Mouse (Mus musculus): ENCODE measurements around the gene Cfap126. TPM values are rescaled to one million over a fixed set of nuclear protein-coding genes. Genes with fewer than 3 reads are reported as not detected.

Gene Cfap126
- polyA plus RNA-seq, 1 experiment from 2014 or later = 2.5 TPM

GRCm38 (mm10) chr1:171162526-171162925 is 48.8 kb downstream of the Cfap126 start:
- Histone ChIP-seq H3K9me3 (replicated peaks) (no peaks in the 10 kb centered on the region), H3K27ac (no peak overlapping the region), H3K27me3 (peaks cover 41% of the 10 kb centered on the region), H3K36me3 (no peaks in the 10 kb centered on the region), H3K9ac (no peak overlapping the region), H3K4me2 (no peak overlapping the region), H3K4me3 (replicated peaks) (no peak overlapping the region), H3K4me1 (replicated peaks) (peaks cover 17% of the 10 kb centered on the region)
- ATAC-seq (ENCODE audit: low read depth) (no peak), DNase-seq (no peak)
- 89% methylated on average over 3 of the region's 3 CpGs for WGBS (ENCODE audit: insufficient replicate concordance)

DNA sequence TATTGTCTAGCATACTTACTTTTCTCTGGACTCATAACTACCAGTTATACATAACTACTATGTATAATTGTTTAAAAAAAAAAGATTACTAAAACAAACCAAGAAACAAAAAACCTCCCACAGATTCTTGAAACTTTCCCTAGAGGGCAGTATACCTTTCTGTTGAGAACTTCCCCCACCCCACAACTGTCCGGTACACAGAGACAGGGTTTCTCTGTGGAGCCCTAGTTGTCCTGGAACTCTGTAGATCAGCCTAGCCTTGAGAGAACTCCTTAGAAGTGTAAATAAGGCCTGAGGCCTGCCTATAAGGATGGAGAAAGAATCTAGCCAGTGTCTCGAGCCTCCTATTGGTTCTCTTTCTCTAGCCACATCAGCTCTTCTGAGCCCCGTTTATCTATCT is 50.5 kb downstream of the Cfap126 start:
- Histone ChIP-seq H3K4me3 (replicated peaks) (no peak overlapping the region), H3K4me1 (replicated peaks) (peaks cover 17% of the 10 kb centered on the region), H3K27me3 (peaks cover 28% of the 10 kb centered on the region), H3K4me2 (no peak overlapping the region), H3K9ac (no peak overlapping the region), H3K36me3 (no peaks in the 10 kb centered on the region), H3K9me3 (replicated peaks) (no peaks in the 10 kb centered on the region), H3K27ac (no peak overlapping the region)
- WGBS (ENCODE audit: insufficient replicate concordance) = 30% methylated on average over 3 of the region's 3 CpGs
- DNase-seq = no peak
- no peak for ATAC-seq (ENCODE audit: low read depth)

GRCm38 (mm10) chr1:171165629-171166345 is 52.1 kb downstream of the Cfap126 start:
- Histone ChIP-seq H3K9me3 (replicated peaks) (no peaks in the 10 kb centered on the region), H3K9ac (no peak overlapping the region), H3K27ac (no peak overlapping the region), H3K4me1 (replicated peaks) (0 out of 2 replicates have a peak, but pooled peaks cover 4% of the 10 kb centered on the region), H3K36me3 (no peaks in the 10 kb centered on the region), H3K4me2 (no peak overlapping the region), H3K27me3 (peaks cover 14% of the 10 kb centered on the region), H3K4me3 (replicated peaks) (no peak overlapping the region)
- 27% methylated on average over 5 of the region's 5 CpGs for WGBS (ENCODE audit: insufficient replicate concordance)
- no peak for ATAC-seq (ENCODE audit: low read depth)
- no peak for DNase-seq

GRCm38 (mm10) chr1:171168906-171169305 is 55.2 kb downstream of the Cfap126 start:
- Histone ChIP-seq H3K4me1 (replicated peaks) (no peaks in the 10 kb centered on the region), H3K27me3 (peaks cover 4% of the 10 kb centered on the region; the same call in 1 of the 2 replicates), H3K9ac (no peak overlapping the region), H3K4me3 (replicated peaks) (no peak overlapping the region), H3K9me3 (replicated peaks) (no peaks in the 10 kb centered on the region), H3K36me3 (no peaks in the 10 kb centered on the region), H3K4me2 (no peak overlapping the region), H3K27ac (no peak overlapping the region)
- DNase-seq (no peak), ATAC-seq (ENCODE audit: low read depth) (no peak)
- WGBS (ENCODE audit: insufficient replicate concordance) = 69% methylated on average over 12 of the region's 12 CpGs

DNA sequence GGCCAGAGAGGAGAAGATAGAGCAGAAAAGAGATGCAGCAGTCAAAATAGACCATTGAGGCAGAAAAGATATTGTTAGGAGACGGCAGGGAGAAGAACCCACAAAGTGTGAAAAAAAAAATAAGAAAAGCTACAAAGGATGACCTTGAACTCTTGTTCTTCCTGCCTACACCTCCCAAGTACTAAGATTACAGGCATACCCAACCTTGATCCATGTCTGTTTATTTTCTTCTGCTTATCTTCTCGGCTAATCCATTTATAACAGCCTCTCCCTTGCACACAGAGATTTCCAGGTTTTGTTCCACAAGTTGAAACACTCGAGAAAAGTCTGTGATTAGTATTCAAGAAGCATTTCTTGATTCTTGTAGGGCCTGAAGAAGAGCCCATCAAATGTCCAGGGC is 56.2 kb downstream of the Cfap126 start:
- H3K27ac ChIP-seq = no peak overlapping the region
- ATAC-seq (ENCODE audit: low read depth) (no peak), DNase-seq (no peak)
- H3K4me3 ChIP-seq (replicated peaks) = no peak overlapping the region
- H3K4me2 ChIP-seq = no peak overlapping the region
- H3K27me3 ChIP-seq = peaks cover 4% of the 10 kb centered on the region; the same call in 1 of the 2 replicates
- H3K9me3 ChIP-seq (replicated peaks) = no peaks in the 10 kb centered on the region
- no peaks in the 10 kb centered on the region for H3K36me3 ChIP-seq
- no peaks in the 10 kb centered on the region for H3K4me1 ChIP-seq (replicated peaks)
- 43% methylated on average over 3 of the region's 3 CpGs for WGBS (ENCODE audit: insufficient replicate concordance)
- H3K9ac ChIP-seq = no peak overlapping the region

- no peak overlapping the region for H3K9ac ChIP-seq
- DNase-seq (no peak), ATAC-seq (ENCODE audit: low read depth) (no peak)
- H3K4me2 ChIP-seq = no peak overlapping the region
- WGBS (ENCODE audit: insufficient replicate concordance) = 20% methylated on average over 3 of the region's 3 CpGs
- H3K36me3 ChIP-seq = no peaks in the 10 kb centered on the region
- no peaks in the 10 kb centered on the region for H3K4me1 ChIP-seq (replicated peaks)
- H3K4me3 ChIP-seq (replicated peaks) = no peak overlapping the region
- H3K27ac ChIP-seq = no peak overlapping the region
- H3K9me3 ChIP-seq (replicated peaks) = no peaks in the 10 kb centered on the region
- peaks cover 7% of the 10 kb centered on the region; the same call in 1 of the 2 replicates for H3K27me3 ChIP-seq
Measured at GRCm38 (mm10) chr1:171171138-171171537, 57.4 kb downstream of the Cfap126 start.

DNA sequence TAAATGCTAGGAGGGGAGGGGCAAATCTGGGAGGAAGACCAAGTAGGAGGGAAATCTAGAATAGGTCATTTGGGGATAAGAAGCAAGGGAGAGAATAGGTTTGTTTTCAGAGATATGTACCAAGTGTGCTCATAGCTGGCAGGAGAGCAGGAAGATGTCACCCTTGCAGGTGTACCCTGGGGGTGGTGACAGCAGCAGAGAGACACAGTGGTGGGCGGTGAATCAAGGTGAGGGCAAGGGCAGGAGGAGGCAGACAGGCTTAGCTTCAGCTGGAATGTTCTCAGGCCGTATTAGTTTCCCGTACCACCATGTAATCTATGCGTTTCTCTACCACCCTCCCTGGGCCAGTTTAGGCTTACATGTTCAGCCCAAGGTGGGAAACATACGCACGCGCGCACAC is 59.1 kb downstream of the Cfap126 start:
- 83% methylated on average over 8 of the region's 8 CpGs for WGBS (ENCODE audit: insufficient replicate concordance)
- Histone ChIP-seq H3K27ac (no peak overlapping the region), H3K27me3 (peaks cover 7% of the 10 kb centered on the region; the same call in 1 of the 2 replicates), H3K9me3 (replicated peaks) (no peaks in the 10 kb centered on the region), H3K4me3 (replicated peaks) (no peak overlapping the region), H3K4me1 (replicated peaks) (no peaks in the 10 kb centered on the region), H3K36me3 (no peaks in the 10 kb centered on the region), H3K9ac (no peak overlapping the region), H3K4me2 (no peak overlapping the region)
- ATAC-seq (ENCODE audit: low read depth) (no peak), DNase-seq (no peak)

Small RNAs within 50 kb of the gene (microRNA-seq; reads per million reads assigned to microRNA genes)
- not detected for gene Gm27552
- gene Gm27844 = not detected
- gene Mir6546 = 24.4 reads per million, percentile 36 among the genes with 10 or more reads in this experiment

Other genes with a start within 250 kb of the Cfap126 start
- 6.1 and 7.9 TPM in 2 replicates for gene Atf6, start 246.1 kb upstream of the Cfap126 start, polyA plus RNA-seq (2015; fragmentation: Nextera tagmentation; extraction: Ambion mirVana)
- gene Gm26620, start 228.9 kb upstream of the Cfap126 start, polyA plus RNA-seq (2015; fragmentation: Nextera tagmentation; extraction: Ambion mirVana) = 0.24 and 0.44 TPM in 2 replicates
- gene Dusp12, start 228.4 kb upstream of the Cfap126 start, polyA plus RNA-seq (2015; fragmentation: Nextera tagmentation; extraction: Ambion mirVana) = 23.8 TPM in 2 replicates
- gene Fcrlb, start 201.0 kb upstream of the Cfap126 start, polyA plus RNA-seq (2015; fragmentation: Nextera tagmentation; extraction: Ambion mirVana) = not detected in 2 replicates
- 0.24 and 0.36 TPM in 2 replicates for gene Fcrla, start 186.3 kb upstream of the Cfap126 start, polyA plus RNA-seq (2015; fragmentation: Nextera tagmentation; extraction: Ambion mirVana)
- 2.5 and 3.0 TPM in 2 replicates for gene Fcgr2b, start 137.4 kb upstream of the Cfap126 start, polyA plus RNA-seq (2015; fragmentation: Nextera tagmentation; extraction: Ambion mirVana)
- 2.0 and 2.4 TPM in 2 replicates for gene Fcgr4, start 95.0 kb upstream of the Cfap126 start, polyA plus RNA-seq (2015; fragmentation: Nextera tagmentation; extraction: Ambion mirVana)
- gene Fcgr3, start 49.0 kb upstream of the Cfap126 start, polyA plus RNA-seq (2015; fragmentation: Nextera tagmentation; extraction: Ambion mirVana) = 17.9 and 23.1 TPM in 2 replicates
- gene Sdhc, start 36.7 kb downstream of the Cfap126 start, polyA plus RNA-seq (2015; fragmentation: Nextera tagmentation; extraction: Ambion mirVana) = 140 and 164 TPM in 2 replicates
- 0.14 TPM in 1 of 2 replicates, not detected in the other for gene Mpz, start 36.8 kb downstream of the Cfap126 start, polyA plus RNA-seq (2015; fragmentation: Nextera tagmentation; extraction: Ambion mirVana)
- gene Pcp4l1, start 82.3 kb downstream of the Cfap126 start, polyA plus RNA-seq (2015; fragmentation: Nextera tagmentation; extraction: Ambion mirVana) = 1.5 and 1.8 TPM in 2 replicates
- 0.39 and 0.52 TPM in 2 replicates for gene Nr1i3, start 100.1 kb downstream of the Cfap126 start, polyA plus RNA-seq (2015; fragmentation: Nextera tagmentation; extraction: Ambion mirVana)
- 19.3 and 21.4 TPM in 2 replicates for gene Tomm40l, start 108.6 kb downstream of the Cfap126 start, polyA plus RNA-seq (2015; fragmentation: Nextera tagmentation; extraction: Ambion mirVana)
- 3,578 and 3,897 TPM in 2 replicates for gene Apoa2, start 111.1 kb downstream of the Cfap126 start, polyA plus RNA-seq (2015; fragmentation: Nextera tagmentation; extraction: Ambion mirVana)
- gene Fcer1g, start 120.4 kb downstream of the Cfap126 start, polyA plus RNA-seq (2015; fragmentation: Nextera tagmentation; extraction: Ambion mirVana) = 68.2 and 69.6 TPM in 2 replicates
- gene Adamts4, start 136.5 kb downstream of the Cfap126 start, polyA plus RNA-seq (2015; fragmentation: Nextera tagmentation; extraction: Ambion mirVana) = 0.43 and 0.46 TPM in 2 replicates
- 152 and 167 TPM in 2 replicates for gene Ndufs2, start 137.5 kb downstream of the Cfap126 start, polyA plus RNA-seq (2015; fragmentation: Nextera tagmentation; extraction: Ambion mirVana)
- gene B4galt3, start 156.4 kb downstream of the Cfap126 start, polyA plus RNA-seq (2015; fragmentation: Nextera tagmentation; extraction: Ambion mirVana) = 24.9 and 26.5 TPM in 2 replicates
- 174 and 175 TPM in 2 replicates for gene Ppox, start 167.3 kb downstream of the Cfap126 start, polyA plus RNA-seq (2015; fragmentation: Nextera tagmentation; extraction: Ambion mirVana)
- gene Usp21, start 174.1 kb downstream of the Cfap126 start, polyA plus RNA-seq (2015; fragmentation: Nextera tagmentation; extraction: Ambion mirVana) = 25.8 and 26.7 TPM in 2 replicates
- gene Ufc1, start 181.1 kb downstream of the Cfap126 start, polyA plus RNA-seq (2015; fragmentation: Nextera tagmentation; extraction: Ambion mirVana) = 53.3 and 57.1 TPM in 2 replicates
- gene Dedd, start 215.2 kb downstream of the Cfap126 start, polyA plus RNA-seq (2015; fragmentation: Nextera tagmentation; extraction: Ambion mirVana) = 20.3 and 22.7 TPM in 2 replicates
- 24.1 and 29.1 TPM in 2 replicates for gene Nit1, start 231.7 kb downstream of the Cfap126 start, polyA plus RNA-seq (2015; fragmentation: Nextera tagmentation; extraction: Ambion mirVana)
- 60.9 and 66.8 TPM in 2 replicates for gene Pfdn2, start 231.8 kb downstream of the Cfap126 start, polyA plus RNA-seq (2015; fragmentation: Nextera tagmentation; extraction: Ambion mirVana)
- 0.13 and 0.18 TPM in 2 replicates for gene Klhdc9, start 246.9 kb downstream of the Cfap126 start, polyA plus RNA-seq (2015; fragmentation: Nextera tagmentation; extraction: Ambion mirVana)